Mouse (Mus musculus): ENCODE data around the gene Ddah1. TPM values are rescaled to one million over a fixed set of nuclear protein-coding genes. Genes with fewer than 3 reads are reported as not detected.

Ddah1 gene
- 23.9 and 28.0 TPM in 2 replicates for polyA plus RNA-seq (2015; fragmentation: Nextera tagmentation; extraction: Ambion mirVana)

- ATAC-seq (ENCODE audit: insufficient read depth, low FRiP score, low read depth), result peak; percentile 74
- Histone ChIP-seq H3K36me3 (no peaks in the 10 kb centered on the region), H3K27ac (no peak within 1 kb of the TSS; the same call in 1 of the 2 replicates), H3K4me2 (peak within 1 kb of the TSS; percentile 100), H3K9me3 (no peaks in the 10 kb centered on the region), H3K9ac (peak within 1 kb of the TSS; percentile 65), H3K27me3 (replicated peaks) (peaks cover 8% of the 10 kb centered on the region; the same call in 1 of the 2 replicates), H3K4me3 (replicated peaks) (peak within 1 kb of the TSS; percentile 67), H3K4me1 (peaks cover 13% of the 10 kb centered on the region)
- WGBS, result under 1% methylated on average over 96 of the region's 97 CpGs
Measured at GRCm38 (mm10) chr3:145758561-145759378, at the start of gene Ddah1. TSS of gene Ddah1 (plus strand) at chr3:145758675.

DNA sequence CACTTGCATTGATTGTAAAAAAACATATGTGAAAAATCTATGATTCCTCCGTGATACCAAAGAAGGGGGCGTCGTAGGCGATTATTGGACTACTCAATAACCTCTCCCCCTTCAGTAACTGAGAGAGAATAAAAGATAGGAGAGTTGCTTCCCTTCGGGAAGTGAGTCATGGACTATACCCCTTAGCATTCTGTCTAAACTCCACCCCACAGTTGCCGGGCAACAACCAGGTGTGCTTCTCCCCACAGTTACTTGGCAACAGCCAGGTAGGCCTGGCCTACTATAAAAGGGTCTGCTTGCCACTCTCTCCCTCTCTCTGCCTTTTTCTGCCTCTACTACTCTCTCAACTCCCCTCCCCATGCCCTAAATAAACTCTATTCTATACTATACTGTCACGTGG is 42.6 kb upstream of the Ddah1 start:
- WGBS, result 76% methylated on average over 7 of the region's 7 CpGs
- H3K9me3 ChIP-seq, result no peaks in the 10 kb centered on the region
- no peaks in the 10 kb centered on the region for H3K36me3 ChIP-seq
- H3K9ac ChIP-seq, result no peak overlapping the region
- no peak overlapping the region for H3K4me2 ChIP-seq
- ATAC-seq (ENCODE audit: insufficient read depth, low FRiP score, low read depth), result no peak
- H3K4me1 ChIP-seq, result no peaks in the 10 kb centered on the region
- H3K27ac ChIP-seq, result no peak overlapping the region
- no peaks in the 10 kb centered on the region for H3K27me3 ChIP-seq (replicated peaks)
- H3K4me3 ChIP-seq (replicated peaks), result no peak overlapping the region

- 74% methylated on average over 4 of the region's 4 CpGs for WGBS
Measured at GRCm38 (mm10) chr3:145719660-145720059, 38.8 kb upstream of the Ddah1 start.

DNA sequence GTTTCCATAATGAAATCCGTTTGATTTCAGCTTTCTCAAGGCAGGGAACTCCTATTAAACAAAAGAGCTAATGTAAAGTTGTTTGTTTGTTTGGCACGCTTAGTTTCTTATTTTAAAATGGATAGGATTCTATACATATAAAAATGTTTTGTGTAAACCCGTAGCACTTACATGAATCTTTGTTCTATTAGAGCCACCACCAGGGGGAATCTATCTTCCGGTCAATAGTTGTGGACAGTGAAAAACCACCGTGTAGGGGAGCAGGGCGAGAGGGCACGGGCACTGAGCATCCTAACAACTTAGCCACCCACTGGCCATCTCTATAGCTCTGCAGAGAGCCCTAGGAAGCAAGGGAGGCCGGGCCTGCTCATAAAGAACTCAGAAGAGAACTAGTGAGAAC is 33.4 kb upstream of the Ddah1 start:
- Histone ChIP-seq H3K4me3 (replicated peaks) (no peak overlapping the region), H3K36me3 (no peaks in the 10 kb centered on the region), H3K4me1 (peaks cover 3% of the 10 kb centered on the region; the same call in 1 of the 2 replicates), H3K9me3 (no peaks in the 10 kb centered on the region), H3K4me2 (no peak overlapping the region), H3K27me3 (replicated peaks) (no peaks in the 10 kb centered on the region), H3K9ac (no peak overlapping the region), H3K27ac (no peak overlapping the region)
- ATAC-seq (ENCODE audit: insufficient read depth, low FRiP score, low read depth), result no peak
- WGBS, result 70% methylated on average over 8 of the region's 8 CpGs

More at GRCm38 (mm10) chr3:145719660-145720059, 38.8 kb upstream of the Ddah1 start:
- H3K9me3 ChIP-seq, result no peaks in the 10 kb centered on the region
- no peaks in the 10 kb centered on the region for H3K36me3 ChIP-seq
- no peak for ATAC-seq (ENCODE audit: insufficient read depth, low FRiP score, low read depth)
- H3K27ac ChIP-seq, result no peak overlapping the region
- no peaks in the 10 kb centered on the region for H3K4me1 ChIP-seq
- no peak overlapping the region for H3K9ac ChIP-seq
- H3K4me3 ChIP-seq (replicated peaks), result no peak overlapping the region
- H3K27me3 ChIP-seq (replicated peaks), result no peaks in the 10 kb centered on the region
- no peak overlapping the region for H3K4me2 ChIP-seq

DNA sequence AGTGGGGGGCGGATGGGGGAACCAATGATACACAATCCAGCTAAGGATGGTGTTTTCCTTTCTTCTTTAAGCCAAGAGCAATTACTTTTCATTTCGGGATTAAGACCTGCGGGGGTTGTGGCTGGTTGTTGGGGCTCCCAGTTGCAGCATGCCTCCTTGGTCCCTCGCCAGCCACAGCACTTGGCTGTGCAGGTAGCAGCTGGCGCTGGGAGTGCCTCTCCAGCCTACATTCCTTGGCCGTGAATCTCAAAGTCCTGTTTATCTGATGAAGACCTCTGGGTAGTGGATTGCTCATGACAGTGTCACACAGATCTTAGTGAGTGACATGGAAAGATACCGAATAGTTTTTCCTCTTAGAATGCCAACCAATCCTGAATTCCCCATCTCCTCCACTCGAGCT is 30.1 kb upstream of the Ddah1 start:
- H3K4me2 ChIP-seq, result no peak overlapping the region
- ATAC-seq (ENCODE audit: insufficient read depth, low FRiP score, low read depth), result no peak
- H3K9ac ChIP-seq, result no peak overlapping the region
- no peaks in the 10 kb centered on the region for H3K9me3 ChIP-seq
- no peak overlapping the region for H3K4me3 ChIP-seq (replicated peaks)
- peaks cover 5% of the 10 kb centered on the region; the same call in 1 of the 2 replicates for H3K4me1 ChIP-seq
- WGBS, result 61% methylated on average over 8 of the region's 8 CpGs
- no peaks in the 10 kb centered on the region for H3K36me3 ChIP-seq
- H3K27me3 ChIP-seq (replicated peaks), result no peaks in the 10 kb centered on the region
- H3K27ac ChIP-seq, result no peak overlapping the region

- Histone ChIP-seq H3K9me3 (no peaks in the 10 kb centered on the region), H3K27ac (no peak overlapping the region), H3K4me2 (no peak overlapping the region), H3K36me3 (no peaks in the 10 kb centered on the region), H3K9ac (no peak overlapping the region), H3K4me3 (replicated peaks) (no peak overlapping the region), H3K27me3 (replicated peaks) (no peaks in the 10 kb centered on the region), H3K4me1 (peaks cover 5% of the 10 kb centered on the region; the same call in 1 of the 2 replicates)
- no peak; the same call in 1 of the 2 replicates for ATAC-seq (ENCODE audit: insufficient read depth, low FRiP score, low read depth)
- WGBS, result 68% methylated on average over 4 of the region's 4 CpGs
Measured at GRCm38 (mm10) chr3:145729531-145729930, 28.9 kb upstream of the Ddah1 start.

DNA sequence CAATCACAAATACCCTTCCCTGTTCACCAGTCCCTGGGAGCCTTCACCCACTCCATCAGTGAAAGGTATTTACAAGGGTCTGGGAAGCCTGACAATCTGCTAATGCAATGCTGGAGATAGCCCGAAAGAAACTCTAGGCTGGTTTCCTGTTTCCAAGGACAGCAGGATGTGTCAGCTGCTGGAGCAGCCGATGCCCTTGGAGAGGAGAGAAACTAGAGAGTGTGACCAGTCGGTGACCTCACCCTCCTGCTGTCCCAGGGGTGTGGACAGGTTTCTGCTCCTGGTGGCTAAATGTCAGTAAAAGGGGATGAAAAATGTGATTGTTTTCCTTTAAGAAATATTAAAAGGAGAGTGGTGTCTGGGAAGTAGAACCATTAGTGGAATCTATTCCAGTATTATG is 28.4 kb upstream of the Ddah1 start:
- no peak for ATAC-seq (ENCODE audit: insufficient read depth, low FRiP score, low read depth)
- 25% methylated on average over 3 of the region's 3 CpGs for WGBS
- Histone ChIP-seq H3K36me3 (no peaks in the 10 kb centered on the region), H3K27ac (no peak overlapping the region), H3K4me3 (replicated peaks) (no peak overlapping the region), H3K4me2 (no peak overlapping the region), H3K9ac (no peak overlapping the region), H3K27me3 (replicated peaks) (no peaks in the 10 kb centered on the region), H3K4me1 (peaks cover 5% of the 10 kb centered on the region; the same call in 1 of the 2 replicates), H3K9me3 (no peaks in the 10 kb centered on the region)

DNA sequence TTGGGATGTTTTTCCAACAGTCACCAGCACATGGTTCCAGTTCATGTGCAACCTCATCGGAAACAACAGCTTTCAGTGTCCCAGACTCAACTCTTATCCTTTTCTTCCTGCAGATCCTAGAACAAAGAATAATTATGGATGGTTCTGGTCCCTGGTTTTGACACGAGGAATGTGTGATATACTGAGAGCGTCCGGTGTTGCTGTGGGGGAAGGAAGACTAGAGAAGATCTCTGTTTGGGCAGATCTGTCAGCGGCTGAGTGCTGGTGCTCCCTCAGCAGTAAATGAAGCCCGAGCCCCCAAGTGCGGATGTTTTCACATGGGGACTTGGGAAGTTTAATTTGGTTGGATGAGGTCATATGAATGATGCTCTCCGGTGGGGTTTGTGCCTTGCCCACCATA is 23.6 kb upstream of the Ddah1 start:
- Histone ChIP-seq H3K36me3 (no peaks in the 10 kb centered on the region), H3K4me2 (no peak overlapping the region), H3K4me1 (0 out of 2 replicates have a peak, but pooled peaks cover 2% of the 10 kb centered on the region), H3K27me3 (replicated peaks) (no peaks in the 10 kb centered on the region), H3K9ac (no peak overlapping the region), H3K27ac (no peak overlapping the region), H3K9me3 (no peaks in the 10 kb centered on the region), H3K4me3 (replicated peaks) (no peak overlapping the region)
- WGBS, result 68% methylated on average over 8 of the region's 8 CpGs
- no peak for ATAC-seq (ENCODE audit: insufficient read depth, low FRiP score, low read depth)

- 69% methylated on average over 5 of the region's 5 CpGs for WGBS
- no peak for ATAC-seq (ENCODE audit: insufficient read depth, low FRiP score, low read depth)
Measured at GRCm38 (mm10) chr3:145736562-145736961, 21.9 kb upstream of the Ddah1 start.

GRCm38 (mm10) chr3:145738662-145739061 is 19.8 kb upstream of the Ddah1 start:
- no peak overlapping the region for H3K9ac ChIP-seq
- no peak for ATAC-seq (ENCODE audit: insufficient read depth, low FRiP score, low read depth)
- H3K9me3 ChIP-seq, result no peaks in the 10 kb centered on the region
- no peaks in the 10 kb centered on the region for H3K27me3 ChIP-seq (replicated peaks)
- H3K4me3 ChIP-seq (replicated peaks), result no peak overlapping the region
- H3K4me2 ChIP-seq, result no peak overlapping the region
- H3K27ac ChIP-seq, result no peak overlapping the region
- WGBS, result 83% methylated on average over 14 of the region's 14 CpGs
- no peaks in the 10 kb centered on the region for H3K36me3 ChIP-seq
- no peaks in the 10 kb centered on the region for H3K4me1 ChIP-seq

More at GRCm38 (mm10) chr3:145736562-145736961, 21.9 kb upstream of the Ddah1 start:
- H3K36me3 ChIP-seq, result no peaks in the 10 kb centered on the region
- H3K4me2 ChIP-seq, result no peak overlapping the region
- no peak overlapping the region for H3K27ac ChIP-seq
- no peaks in the 10 kb centered on the region for H3K9me3 ChIP-seq
- 0 out of 2 replicates have a peak, but pooled peaks cover 2% of the 10 kb centered on the region for H3K4me1 ChIP-seq
- H3K9ac ChIP-seq, result no peak overlapping the region
- H3K4me3 ChIP-seq (replicated peaks), result no peak overlapping the region
- H3K27me3 ChIP-seq (replicated peaks), result no peaks in the 10 kb centered on the region

- Histone ChIP-seq H3K4me2 (no peak overlapping the region), H3K4me1 (no peaks in the 10 kb centered on the region), H3K36me3 (no peaks in the 10 kb centered on the region), H3K4me3 (replicated peaks) (no peak overlapping the region), H3K27me3 (replicated peaks) (no peaks in the 10 kb centered on the region), H3K9ac (no peak overlapping the region), H3K27ac (no peak overlapping the region), H3K9me3 (no peaks in the 10 kb centered on the region)
- ATAC-seq (ENCODE audit: insufficient read depth, low FRiP score, low read depth), result no peak
- 35% methylated on average over 7 of the region's 7 CpGs for WGBS
Measured at GRCm38 (mm10) chr3:145739904-145740303, 18.6 kb upstream of the Ddah1 start.

GRCm38 (mm10) chr3:145743050-145743449 is 15.4 kb upstream of the Ddah1 start:
- Histone ChIP-seq H3K4me3 (replicated peaks) (no peak overlapping the region), H3K27me3 (replicated peaks) (no peaks in the 10 kb centered on the region), H3K27ac (no peak overlapping the region), H3K4me2 (no peak overlapping the region), H3K36me3 (no peaks in the 10 kb centered on the region), H3K9me3 (no peaks in the 10 kb centered on the region), H3K9ac (no peak overlapping the region), H3K4me1 (no peaks in the 10 kb centered on the region)
- 59% methylated on average over 9 of the region's 9 CpGs for WGBS
- no peak for ATAC-seq (ENCODE audit: insufficient read depth, low FRiP score, low read depth)
